Mouse (Mus musculus): ENCODE measurements at regions not wholly inside any gene's neighbourhood (a gene's known extent, or its start where the extent isn't known, plus 50 kb on each side); places are given as distances from the start of the nearest gene placed in this dataset.
A peak's percentile ranks its signal among the peaks of the same experiment; 100 is the strongest.

DNA sequence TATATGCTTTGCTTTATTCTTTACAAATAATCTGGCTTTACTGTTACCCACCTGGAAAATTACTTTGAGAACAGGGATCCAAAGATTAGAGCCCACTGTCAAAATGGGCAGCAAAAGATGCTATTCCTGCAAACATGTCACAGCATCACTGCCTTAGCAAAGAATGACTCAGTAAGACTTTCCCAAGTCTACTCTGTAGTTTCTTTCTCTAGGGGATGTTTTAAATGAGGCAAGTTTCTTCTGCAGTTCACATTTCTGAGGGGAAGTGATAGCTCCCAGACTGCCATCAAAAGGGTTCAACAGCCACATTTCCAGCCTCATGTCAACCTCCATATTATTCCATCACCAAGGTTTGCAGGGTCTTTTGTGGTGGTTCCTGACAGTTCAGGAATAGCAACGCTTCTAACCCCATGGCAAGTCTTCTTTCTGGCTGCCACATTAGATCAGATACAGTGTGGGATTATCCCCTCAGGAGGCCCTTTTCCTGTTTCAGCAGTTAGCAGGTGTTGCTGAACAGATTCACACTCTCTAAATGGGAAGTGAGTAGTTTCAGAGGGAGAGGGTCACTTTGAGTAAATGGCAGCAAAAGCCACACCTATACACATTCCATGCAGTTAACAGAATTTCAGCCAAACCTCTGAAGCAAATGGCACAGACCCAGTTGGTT lies 669.7 kb upstream of the Adgra3 start:
- TF ChIP-seq CTCF (IDR thresholded peaks at IDR 0.05; ENCODE audit: low read depth): no peak
- Histone ChIP-seq H3K9ac (no peak overlapping the region), H3K27me3 (ENCODE audit: insufficient read depth, low read length) (no peaks in the 10 kb centered on the region), H3K36me3 (ENCODE audit: insufficient read depth) (no peaks in the 10 kb centered on the region), H3K4me1 (ENCODE audit: insufficient read depth) (no peaks in the 10 kb centered on the region), H3K4me2 (ENCODE audit: low read depth) (no peak overlapping the region), H3K27ac (ENCODE audit: low read depth, low read length) (no peak overlapping the region), H3K4me3 (ENCODE audit: low read depth, low read length) (no peak overlapping the region), H3K9me3 (ENCODE audit: low read length) (no peaks in the 10 kb centered on the region)
- ATAC-seq: no peak
- DNase-seq: no peak
- WGBS: 71% methylated on average over 1 of the region's 1 CpGs

DNA sequence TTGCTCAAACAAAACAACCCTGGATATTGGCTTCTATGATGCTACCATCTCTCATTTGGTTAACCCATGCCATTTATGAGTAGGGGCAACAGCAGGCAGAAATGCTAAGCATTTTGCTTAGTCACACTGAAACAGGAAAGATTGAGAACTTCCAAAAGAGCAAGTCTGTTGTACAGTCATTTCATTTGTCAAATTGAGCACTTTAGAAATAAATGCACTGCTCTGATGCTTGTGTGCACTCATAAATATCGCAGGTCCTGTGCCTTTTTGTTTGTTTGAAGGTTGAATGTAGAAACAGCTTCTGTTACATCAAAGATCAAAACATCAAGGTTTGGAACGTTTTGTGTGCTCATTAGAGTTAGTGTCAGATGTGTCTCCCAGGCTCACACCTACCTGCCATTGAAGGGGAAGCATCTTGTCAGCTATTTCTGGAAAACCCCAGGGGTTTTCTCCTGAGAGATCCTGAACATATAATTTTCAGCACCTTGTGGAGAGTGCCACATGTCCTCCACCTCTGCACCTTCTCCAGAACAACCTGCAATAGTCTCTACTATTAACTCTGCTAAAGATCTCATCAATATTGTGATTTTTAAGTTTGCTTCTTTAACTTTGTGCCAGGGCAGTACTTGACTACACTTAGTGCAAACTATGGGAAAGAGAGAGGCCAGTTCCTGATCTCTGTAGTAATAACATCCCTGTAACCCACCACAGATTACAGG lies 648.3 kb upstream of the Adgra3 start:
- Histone ChIP-seq H3K27ac (ENCODE audit: low read depth, low read length) (no peak overlapping the region), H3K4me3 (ENCODE audit: low read depth, low read length) (no peak overlapping the region), H3K27me3 (ENCODE audit: insufficient read depth, low read length) (no peaks in the 10 kb centered on the region), H3K36me3 (ENCODE audit: insufficient read depth) (no peaks in the 10 kb centered on the region), H3K4me1 (ENCODE audit: insufficient read depth) (no peaks in the 10 kb centered on the region), H3K9me3 (ENCODE audit: low read length) (no peaks in the 10 kb centered on the region), H3K9ac (no peak overlapping the region), H3K4me2 (ENCODE audit: low read depth) (no peak overlapping the region)
- DNase-seq: no peak
- 75% methylated on average over 2 of the region's 2 CpGs for WGBS
- no peak for ATAC-seq
- no peak for TF ChIP-seq CTCF (IDR thresholded peaks at IDR 0.05; ENCODE audit: low read depth)

DNA sequence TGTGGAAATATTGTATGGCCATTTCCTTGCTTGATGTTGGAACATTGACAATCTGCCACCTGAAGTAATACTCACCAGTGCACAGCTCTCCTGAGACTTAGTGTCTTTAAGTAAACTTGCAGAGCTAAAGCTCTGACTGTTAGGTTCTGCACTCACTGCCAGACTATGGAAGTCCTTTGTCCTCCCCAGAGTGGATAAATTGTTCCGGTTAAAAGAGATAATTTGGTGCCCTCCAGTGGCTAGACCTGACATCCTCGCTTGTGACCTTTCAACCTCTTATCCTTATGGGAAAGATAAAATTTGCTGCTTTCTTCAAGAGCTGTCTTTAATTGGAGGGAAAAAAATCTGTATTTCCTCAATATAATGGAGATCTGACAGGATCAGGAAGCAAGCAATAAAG lies 639.3 kb upstream of the Adgra3 start:
- peak; percentile 32; the same call in 1 of the 2 replicates for ATAC-seq
- no peaks in the 10 kb centered on the region for H3K27me3 ChIP-seq (ENCODE audit: insufficient read depth, low read length)

DNA sequence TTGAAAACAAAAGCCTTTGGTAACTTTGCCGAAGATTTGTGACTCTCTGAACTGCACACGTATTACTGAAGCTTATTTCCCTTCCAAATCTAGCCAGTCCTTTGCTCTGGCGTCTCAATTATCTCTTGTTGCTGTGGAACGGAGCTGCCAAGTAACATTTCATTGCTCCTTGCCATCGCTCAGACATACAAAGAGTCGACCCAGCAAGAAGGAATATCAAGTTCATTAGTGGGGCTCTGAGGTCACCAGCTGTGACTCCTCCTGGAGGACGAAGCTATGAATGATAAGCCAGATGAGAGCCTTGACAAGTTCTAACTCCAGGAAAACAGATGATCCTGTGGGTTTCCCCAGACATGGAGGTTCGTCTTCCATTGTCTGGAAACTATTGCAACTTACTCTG lies 638.8 kb upstream of the Adgra3 start:
- H3K4me1 ChIP-seq (ENCODE audit: insufficient read depth): no peaks in the 10 kb centered on the region
- ATAC-seq (peak; percentile 34; the same call in 1 of the 2 replicates), DNase-seq (peak; percentile 3)
- no peaks in the 10 kb centered on the region for H3K36me3 ChIP-seq (ENCODE audit: insufficient read depth)
- H3K27ac ChIP-seq (ENCODE audit: low read depth, low read length): no peak overlapping the region
- no peak overlapping the region for H3K4me3 ChIP-seq (ENCODE audit: low read depth, low read length)
- no peak overlapping the region for H3K9ac ChIP-seq
- no peaks in the 10 kb centered on the region for H3K9me3 ChIP-seq (ENCODE audit: low read length)
- TF ChIP-seq CTCF (IDR thresholded peaks at IDR 0.05; ENCODE audit: low read depth): no peak
- H3K27me3 ChIP-seq (ENCODE audit: insufficient read depth, low read length): no peaks in the 10 kb centered on the region
- WGBS: 22% methylated on average over 8 of the region's 8 CpGs
- H3K4me2 ChIP-seq (ENCODE audit: low read depth): no peak overlapping the region

More for the DNA sequence above, 639.3 kb upstream of the Adgra3 start:
- 16% methylated on average over 2 of the region's 2 CpGs for WGBS
- Histone ChIP-seq H3K4me2 (ENCODE audit: low read depth) (no peak overlapping the region), H3K36me3 (ENCODE audit: insufficient read depth) (no peaks in the 10 kb centered on the region), H3K9ac (no peak overlapping the region), H3K9me3 (ENCODE audit: low read length) (no peaks in the 10 kb centered on the region), H3K4me1 (ENCODE audit: insufficient read depth) (no peaks in the 10 kb centered on the region), H3K4me3 (ENCODE audit: low read depth, low read length) (no peak overlapping the region), H3K27ac (ENCODE audit: low read depth, low read length) (no peak overlapping the region)
- peak; percentile 36; the same call in 1 of the 2 replicates for TF ChIP-seq CTCF (IDR thresholded peaks at IDR 0.05; ENCODE audit: low read depth)
- peak; percentile 17 for DNase-seq

GRCm38 (mm10) chr5:50688362-50688761 lies 629.6 kb upstream of the Adgra3 start:
- no peaks in the 10 kb centered on the region for H3K36me3 ChIP-seq (ENCODE audit: insufficient read depth)
- no peak overlapping the region for H3K4me3 ChIP-seq (ENCODE audit: low read depth, low read length)
- no peaks in the 10 kb centered on the region for H3K9me3 ChIP-seq (ENCODE audit: low read length)
- no peak overlapping the region for H3K4me2 ChIP-seq (ENCODE audit: low read depth)
- no peaks in the 10 kb centered on the region for H3K4me1 ChIP-seq (ENCODE audit: insufficient read depth)
- H3K9ac ChIP-seq: no peak overlapping the region
- no peak for TF ChIP-seq CTCF (IDR thresholded peaks at IDR 0.05; ENCODE audit: low read depth)
- no peak for DNase-seq
- H3K27me3 ChIP-seq (ENCODE audit: insufficient read depth, low read length): no peaks in the 10 kb centered on the region
- 86% methylated on average over 2 of the region's 2 CpGs for WGBS
- no peak overlapping the region for H3K27ac ChIP-seq (ENCODE audit: low read depth, low read length)
- no peak for ATAC-seq

GRCm38 (mm10) chr5:50683966-50684365 lies 625.2 kb upstream of the Adgra3 start:
- no peak for DNase-seq

DNA sequence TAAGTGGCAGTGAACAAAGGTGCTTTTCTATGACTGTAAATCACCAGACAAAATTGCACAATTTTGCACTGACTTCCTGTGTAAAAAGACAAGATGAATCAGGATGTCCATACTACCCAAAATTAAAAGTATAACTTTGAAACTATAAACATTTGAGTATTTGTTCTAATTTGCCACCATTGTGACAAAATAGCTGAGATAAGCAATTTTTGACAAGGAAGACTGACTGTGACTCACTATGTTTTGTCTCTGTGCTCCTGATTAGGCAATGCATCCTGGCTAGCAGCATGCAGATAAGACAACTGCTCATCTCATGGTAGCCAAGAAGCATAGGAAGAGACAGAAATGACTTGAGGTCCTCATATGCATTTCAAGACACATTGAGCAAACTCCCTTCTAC lies 577.7 kb upstream of the Adgra3 start:
- DNase-seq (no peak), ATAC-seq (no peak)
- Histone ChIP-seq H3K27me3 (ENCODE audit: insufficient read depth, low read length) (no peaks in the 10 kb centered on the region), H3K4me2 (ENCODE audit: low read depth) (no peak overlapping the region), H3K4me3 (ENCODE audit: low read depth, low read length) (no peak overlapping the region), H3K36me3 (ENCODE audit: insufficient read depth) (no peaks in the 10 kb centered on the region), H3K27ac (ENCODE audit: low read depth, low read length) (no peak overlapping the region), H3K9ac (no peak overlapping the region), H3K9me3 (ENCODE audit: low read length) (no peaks in the 10 kb centered on the region), H3K4me1 (ENCODE audit: insufficient read depth) (no peaks in the 10 kb centered on the region)
- no peak for TF ChIP-seq CTCF (IDR thresholded peaks at IDR 0.05; ENCODE audit: low read depth)

More at GRCm38 (mm10) chr5:50683966-50684365, 625.2 kb upstream of the Adgra3 start:
- no peaks in the 10 kb centered on the region for H3K4me1 ChIP-seq (ENCODE audit: insufficient read depth)
- H3K9ac ChIP-seq: no peak overlapping the region
- no peaks in the 10 kb centered on the region for H3K9me3 ChIP-seq (ENCODE audit: low read length)
- H3K36me3 ChIP-seq (ENCODE audit: insufficient read depth): no peaks in the 10 kb centered on the region
- TF ChIP-seq CTCF (IDR thresholded peaks at IDR 0.05; ENCODE audit: low read depth): no peak
- H3K27ac ChIP-seq (ENCODE audit: low read depth, low read length): no peak overlapping the region
- ATAC-seq: no peak
- H3K27me3 ChIP-seq (ENCODE audit: insufficient read depth, low read length): no peaks in the 10 kb centered on the region
- H3K4me3 ChIP-seq (ENCODE audit: low read depth, low read length): no peak overlapping the region
- 85% methylated on average over 5 of the region's 5 CpGs for WGBS
- H3K4me2 ChIP-seq (ENCODE audit: low read depth): no peak overlapping the region

Measured in forebrain, postnatal 0 days (tissue).